ENCODE assay signal across 8 mouse cellular contexts in the genomic region with DNA sequence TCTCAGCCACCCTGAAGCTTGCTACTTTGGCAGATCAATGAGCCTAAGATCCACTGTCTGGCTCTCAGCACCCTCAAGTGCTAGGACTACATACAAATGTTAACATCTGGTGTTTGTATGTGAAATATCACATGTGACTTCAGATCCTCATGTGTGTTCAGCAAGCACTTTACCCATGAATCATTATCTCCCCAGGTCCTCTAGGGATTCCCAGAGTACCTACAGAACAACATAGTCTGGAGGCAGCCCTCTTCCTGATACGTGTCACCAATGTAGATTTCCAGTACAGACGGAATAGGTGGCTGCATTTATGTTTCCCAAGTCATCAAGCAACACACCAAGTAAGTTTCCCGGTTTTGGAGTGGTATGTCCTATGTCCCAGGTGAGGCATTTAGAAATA. TPM values are rescaled to one million over a fixed set of nuclear protein-coding genes. Genes with fewer than 3 reads are reported as not detected.
DNase-seq lines count a peak whose midpoint lies in the region; ATAC-seq and TF ChIP-seq lines count a peak whose summit lies in the region.

No protein-coding gene starts in this region.

- 2% methylated on average over 3 of the region's 3 CpGs for WGBS in spleen, adult 2 months
- WGBS in forebrain, embryonic 15.5 days, result 0% methylated on average over 3 of the region's 3 CpGs
- WGBS in liver, embryonic 14.5 days (ENCODE audit: insufficient replicate concordance), result 0% methylated on average over 3 of the region's 3 CpGs
- 2% methylated on average over 3 of the region's 3 CpGs for whole genome bisulfite sequencing in stomach, embryonic 15.5 days

- DNase-seq in adrenal gland, postnatal 10 days, result peak; percentile 1
- no peak for DNase-seq in adrenal gland, postnatal 4 days (ENCODE audit: low spot score in 2 of 2)
- no peak for DNase-seq in spleen, adult 2 months (ENCODE audit: low read depth in 1 of 2, low spot score in 2 of 2)
- no peak for DNase-seq in spleen, postnatal 4 days (ENCODE audit: low spot score in 2 of 2)
- DNase-seq in liver, embryonic 14.5 days (ENCODE audit: low read depth in 3 of 3, low spot score in 3 of 3), result peak in 1 of 3 experiments; percentile 35
- no peak for DNase-seq in testis, postnatal 14 days (ENCODE audit: low spot score)

- H3K4me3 ChIP-seq in spleen, adult 2 months (ENCODE audit: extremely low read depth, insufficient read depth, insufficient read length), result peak overlapping the region; percentile 77
- H3K4me3 ChIP-seq in forebrain, embryonic 15.5 days, result peak overlapping the region; percentile 63
- peak overlapping the region; percentile 83 to 90 for H3K4me3 ChIP-seq in liver, embryonic 14.5 days (ENCODE audit: insufficient read depth in 1 of 2, low read depth in 2 of 2, low read length in 2 of 2)
- peak overlapping the region; percentile 90 for H3K4me3 ChIP-seq in stomach, embryonic 15.5 days (replicated peaks)

- TF ChIP-seq POLR2A in spleen, adult 2 months (IDR thresholded peaks at IDR 0.05; ENCODE audit: low read depth, low read length), result no peak

- peak overlapping the region; percentile 62 for H3K9ac ChIP-seq in forebrain, embryonic 15.5 days (replicated peaks)
- H3K9ac ChIP-seq in liver, embryonic 14.5 days (replicated peaks), result peak overlapping the region; percentile 73
- H3K9ac ChIP-seq in stomach, embryonic 15.5 days, result peak overlapping the region; percentile 69

- peaks cover 4% of the 10 kb centered on the region; the same call in 1 of the 2 replicates for H3K4me1 ChIP-seq in spleen, adult 2 months (ENCODE audit: control insufficient read depth, insufficient read depth, insufficient read length)
- peaks cover 16% of the 10 kb centered on the region for H3K4me1 ChIP-seq in forebrain, embryonic 15.5 days
- peaks cover 0 to 5% of the 10 kb centered on the region in 2 experiments; a peak in 2 of 4 replicates for H3K4me1 ChIP-seq in liver, embryonic 14.5 days (replicated peaks; ENCODE audit: control insufficient read depth in 2 of 2, insufficient read depth in 2 of 2, low read length in 1 of 2)
- peaks cover 4% of the 10 kb centered on the region; the same call in 1 of the 2 replicates for H3K4me1 ChIP-seq in stomach, embryonic 15.5 days

- peak overlapping the region; percentile 77 for H3K4me2 ChIP-seq in forebrain, embryonic 15.5 days (replicated peaks)
- H3K4me2 ChIP-seq in liver, embryonic 14.5 days (ENCODE audit: low read depth), result peak overlapping the region; percentile 86
- peak overlapping the region; percentile 88 for H3K4me2 ChIP-seq in stomach, embryonic 15.5 days

- ATAC-seq in forebrain, embryonic 15.5 days (replicated peaks), result peak; percentile 14; the same call in 1 of the 2 replicates
- ATAC-seq in liver, embryonic 14.5 days (ENCODE audit: insufficient read depth), result no peak
- no peak for ATAC-seq in stomach, embryonic 15.5 days (ENCODE audit: insufficient read depth, low FRiP score, low read depth)

- no peaks in the 10 kb centered on the region for H3K36me3 ChIP-seq in spleen, adult 2 months (ENCODE audit: control insufficient read depth, insufficient read depth, low read length)
- H3K36me3 ChIP-seq in forebrain, embryonic 15.5 days, result no peaks in the 10 kb centered on the region
- H3K36me3 ChIP-seq in liver, embryonic 14.5 days (replicated peaks; ENCODE audit: control insufficient read depth, insufficient read depth, low read depth), result peaks cover 5% of the 10 kb centered on the region
- H3K36me3 ChIP-seq in stomach, embryonic 15.5 days, result no peaks in the 10 kb centered on the region

- TF ChIP-seq CTCF in spleen, adult 2 months (IDR thresholded peaks at IDR 0.05; ENCODE audit: extremely low read depth, insufficient read depth, insufficient read length, insufficient replicate concordance), result no peak
- TF ChIP-seq CTCF in liver, embryonic 14.5 days (IDR thresholded peaks at IDR 0.05; ENCODE audit: low read depth), result no peak

- H3K9me3 ChIP-seq in forebrain, embryonic 15.5 days, result no peaks in the 10 kb centered on the region
- H3K9me3 ChIP-seq in liver, embryonic 14.5 days (ENCODE audit: control insufficient read depth, low read length), result no peaks in the 10 kb centered on the region
- H3K9me3 ChIP-seq in stomach, embryonic 15.5 days, result no peaks in the 10 kb centered on the region

- no peak overlapping the region for H3K27ac ChIP-seq in spleen, adult 2 months (ENCODE audit: insufficient read depth, low read length)
- H3K27ac ChIP-seq in forebrain, embryonic 15.5 days (replicated peaks), result peak overlapping the region; percentile 77
- peak overlapping the region; percentile 58 for H3K27ac ChIP-seq in liver, embryonic 14.5 days
- H3K27ac ChIP-seq in stomach, embryonic 15.5 days, result peak overlapping the region; percentile 91

- H3K27me3 ChIP-seq in spleen, adult 2 months (ENCODE audit: control insufficient read depth, insufficient read depth, low read length), result no peaks in the 10 kb centered on the region
- no peaks in the 10 kb centered on the region for H3K27me3 ChIP-seq in forebrain, embryonic 15.5 days
- H3K27me3 ChIP-seq in liver, embryonic 14.5 days (ENCODE audit: control insufficient read depth, insufficient read depth, low read length), result no peaks in the 10 kb centered on the region
- H3K27me3 ChIP-seq in stomach, embryonic 15.5 days (replicated peaks), result no peaks in the 10 kb centered on the region

- TF ChIP-seq EP300 in liver, embryonic 14.5 days (IDR thresholded peaks at IDR 0.05; ENCODE audit: low read depth), result no peak

RNA-seq across cellular contexts. Expression of a gene that starts 0.9 kb away (rescaled TPM):
- total RNA-seq in adrenal gland, postnatal 10 days (2021), result 10 to 100 TPM in 1 of 2 experiments, 1 to 10 TPM in 1; 8.7 to 13.1 TPM
- 10 to 100 TPM; 16.7 to 21.4 TPM for total RNA-seq in adrenal gland, postnatal 4 days (2021)
- 1.0 and 1.2 TPM in 2 replicates for polyA plus RNA-seq in spleen, adult 2 months (2012; rRNA removed)
- 25.7 and 26.5 TPM in 2 replicates for polyA plus RNA-seq in forebrain, embryonic 15.5 days (2015; fragmentation: Nextera tagmentation; extraction: Ambion mirVana)
- polyA plus RNA-seq in liver, embryonic 14.5 days (2012; rRNA removed), result 12.5 and 28.2 TPM in 2 replicates
- 57.4 and 60.6 TPM in 2 replicates for polyA plus RNA-seq in liver, embryonic 14.5 days (2014; fragmentation: Nextera tagmentation; extraction: Ambion mirVana)
- polyA plus RNA-seq in stomach, embryonic 15.5 days (2015; fragmentation: Nextera tagmentation; extraction: Ambion mirVana), result 42.3 and 49.3 TPM in 2 replicates

RNA-seq across cellular contexts. Expression of a gene that starts 29.4 kb away (rescaled TPM):
- total RNA-seq in adrenal gland, postnatal 10 days (2021), result 1 to 10 TPM in 1 of 2 experiments, under 1 TPM in 1; 0.93 to 1.2 TPM
- total RNA-seq in adrenal gland, postnatal 4 days (2021), result 1 to 10 TPM; 1.2 to 1.8 TPM
- polyA plus RNA-seq in spleen, adult 2 months (2012; rRNA removed), result 0.06 and 0.08 TPM in 2 replicates
- 3.7 and 4.2 TPM in 2 replicates for polyA plus RNA-seq in forebrain, embryonic 15.5 days (2015; fragmentation: Nextera tagmentation; extraction: Ambion mirVana)
- polyA plus RNA-seq in liver, embryonic 14.5 days (2012; rRNA removed), result 0.04 TPM in 2 replicates
- polyA plus RNA-seq in liver, embryonic 14.5 days (2014; fragmentation: Nextera tagmentation; extraction: Ambion mirVana), result 0.09 TPM in 1 of 2 replicates, not detected in the other
- 3.1 and 3.4 TPM in 2 replicates for polyA plus RNA-seq in stomach, embryonic 15.5 days (2015; fragmentation: Nextera tagmentation; extraction: Ambion mirVana)
